Mouse (Mus musculus) thymus, adult 2 months (tissue): ENCODE measurements around the gene Brca2. TPM values are rescaled to one million over a fixed set of nuclear protein-coding genes. Genes with fewer than 3 reads are reported as not detected.

Experiments
- DNase-seq: peaks from one replicate; pipeline ENCODE4 v3.0.0; 2021
- H3K27ac ChIP-seq: fragments of 200-500 bp; 2 replicates; pipeline ENCODE4 v1.5.1; 2012; ENCODE audit warnings: low read length, control low read depth; ENCODE audit not compliant: control insufficient read depth, insufficient read depth
- H3K27me3 ChIP-seq: fragments of 200-500 bp; 2 replicates; pipeline ENCODE4 v1.6.1; 2012; ENCODE audit warnings: mild to moderate bottlenecking, low read length, moderate library complexity, mixed read lengths; ENCODE audit not compliant: control insufficient read depth, insufficient read depth
- H3K36me3 ChIP-seq: fragments of 200-500 bp; 2 replicates; pipeline ENCODE4 v1.6.1; 2012; ENCODE audit warnings: mild to moderate bottlenecking, low read length, moderate library complexity; ENCODE audit not compliant: control insufficient read depth, insufficient read depth
- H3K4me1 ChIP-seq: fragments of 200-500 bp; replicated peaks from 2 replicates; pipeline ENCODE4 v1.6.1; 2012; ENCODE audit warnings: low read length; ENCODE audit not compliant: control insufficient read depth, insufficient read depth
- H3K4me3 ChIP-seq: fragments of 200-500 bp; 2 replicates; pipeline ENCODE4 v1.5.1; 2012; ENCODE audit warnings: mild to moderate bottlenecking, low read length, control low read depth, moderate library complexity; ENCODE audit not compliant: control insufficient read depth, insufficient read depth
- CTCF ChIP-seq: fragments of 200-500 bp; IDR thresholded peaks from 2 replicates; pipeline ENCODE4 v1.5.1; 2012; ENCODE audit warnings: mild to moderate bottlenecking, control low read depth, low read length, moderate library complexity, borderline replicate concordance; ENCODE audit not compliant: control insufficient read depth, poor library complexity, insufficient read depth; ENCODE audit errors: extremely low read depth
- POLR2A ChIP-seq: fragments of 200-500 bp; IDR thresholded peaks from 2 replicates; pipeline ENCODE4 v1.6.1; 2012; ENCODE audit warnings: mild to moderate bottlenecking, low read length, control low read depth, moderate library complexity; ENCODE audit not compliant: control insufficient read depth, poor library complexity, insufficient read depth; ENCODE audit errors: extremely low read depth
- WGBS: fragments of 180-500 bp; shearing (Covaris S2); methylation state at CpG from one replicate; pipeline ENCODE4 v1.1.7; 2018; 5-methylcytosine and 5-hydroxymethylcytosine counted together
- polyA plus RNA-seq: library from polyadenylated mRNA; depleted of rRNA; stranded (reverse); fragments of >200 nt; gene quantifications from 2 replicates; pipeline ENCODE4 v1.2.3, GENCODE M21; 2012

The Brca2 gene
- polyA plus RNA-seq, 1 experiment, result 7.6 TPM

DNA sequence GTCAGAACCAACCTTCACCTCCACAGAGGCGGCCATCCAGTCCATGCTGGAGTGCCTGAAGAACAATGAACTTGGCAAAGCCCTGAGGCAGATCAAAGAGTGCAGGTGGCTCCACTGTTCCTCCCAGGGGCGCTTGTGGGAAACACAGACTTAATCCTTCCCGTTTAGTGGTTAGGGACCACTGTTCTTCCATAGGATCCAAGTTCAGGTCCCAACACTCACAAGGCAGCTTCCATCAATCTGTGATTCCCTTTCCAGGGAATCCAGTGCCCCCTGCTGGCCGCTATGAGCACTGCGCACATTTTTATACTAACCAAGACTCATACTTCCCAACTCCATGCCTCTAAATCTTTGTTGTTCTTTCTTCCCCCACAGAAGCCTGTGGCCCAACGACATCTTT lies 26.6 kb upstream of the Brca2 start:
- peak; percentile 43 for DNase-seq
- 77% methylated on average over 6 of the region's 6 CpGs for WGBS

DNA sequence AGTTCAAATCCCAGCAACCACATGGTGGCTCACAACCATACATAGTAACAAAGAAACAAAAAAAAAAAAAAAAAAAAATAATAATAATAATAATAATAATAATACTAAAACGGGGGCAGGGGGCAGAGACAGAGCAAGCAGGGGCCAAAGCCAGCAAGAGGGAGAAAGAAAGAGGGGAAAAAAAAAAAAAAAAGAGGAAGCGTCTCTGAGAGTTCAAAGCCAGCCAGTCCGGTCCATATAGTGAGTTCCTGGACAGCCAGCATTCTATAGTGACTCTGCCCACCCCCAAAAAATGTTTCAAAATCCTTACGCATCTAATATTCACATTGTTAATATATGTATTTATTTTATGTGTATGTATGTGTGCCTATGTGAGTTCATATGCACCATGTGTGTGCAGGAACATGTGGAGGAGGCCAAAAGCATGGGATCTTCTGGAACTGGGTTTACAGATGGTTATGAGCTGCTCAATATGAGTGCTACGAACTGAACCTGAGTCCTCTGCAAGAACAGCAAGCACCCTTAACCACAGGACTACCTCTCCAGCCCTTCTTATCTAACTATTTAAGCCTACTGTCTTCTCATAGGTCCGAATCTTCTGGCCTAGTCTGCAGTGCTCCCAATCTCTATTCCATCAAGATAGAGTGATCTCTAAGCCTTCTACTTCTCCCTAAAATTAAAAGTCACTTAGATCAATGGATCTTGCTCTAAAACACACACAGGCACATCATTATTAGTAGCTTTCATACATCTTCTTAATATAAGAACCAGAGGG lies 11.8 kb upstream of the Brca2 start:
- Histone ChIP-seq H3K36me3 (no peaks in the 10 kb centered on the region), H3K4me3 (no peak overlapping the region), H3K27ac (no peak overlapping the region), H3K27me3 (no peaks in the 10 kb centered on the region), H3K4me1 (no peaks in the 10 kb centered on the region)
- DNase-seq, result no peak
- WGBS, result 76% methylated on average over 6 of the region's 6 CpGs
- no peak for TF ChIP-seq POLR2A

More for the DNA sequence above, 26.6 kb upstream of the Brca2 start:
- Histone ChIP-seq H3K36me3 (no peaks in the 10 kb centered on the region), H3K4me1 (no peaks in the 10 kb centered on the region), H3K4me3 (no peak overlapping the region), H3K27me3 (no peaks in the 10 kb centered on the region), H3K27ac (no peak overlapping the region)
- TF ChIP-seq CTCF, result peak; percentile 50; the same call in 1 of the 2 replicates
- TF ChIP-seq POLR2A, result no peak

GRCm38 (mm10) chr5:150513264-150513663 lies 9.2 kb upstream of the Brca2 start:
- 94% methylated on average over 4 of the region's 4 CpGs for WGBS
- H3K4me3 ChIP-seq, result no peak overlapping the region
- DNase-seq, result no peak
- no peaks in the 10 kb centered on the region for H3K4me1 ChIP-seq
- TF ChIP-seq POLR2A (no peak), CTCF (no peak)
- no peaks in the 10 kb centered on the region for H3K36me3 ChIP-seq
- no peak overlapping the region for H3K27ac ChIP-seq
- H3K27me3 ChIP-seq, result no peaks in the 10 kb centered on the region

DNA sequence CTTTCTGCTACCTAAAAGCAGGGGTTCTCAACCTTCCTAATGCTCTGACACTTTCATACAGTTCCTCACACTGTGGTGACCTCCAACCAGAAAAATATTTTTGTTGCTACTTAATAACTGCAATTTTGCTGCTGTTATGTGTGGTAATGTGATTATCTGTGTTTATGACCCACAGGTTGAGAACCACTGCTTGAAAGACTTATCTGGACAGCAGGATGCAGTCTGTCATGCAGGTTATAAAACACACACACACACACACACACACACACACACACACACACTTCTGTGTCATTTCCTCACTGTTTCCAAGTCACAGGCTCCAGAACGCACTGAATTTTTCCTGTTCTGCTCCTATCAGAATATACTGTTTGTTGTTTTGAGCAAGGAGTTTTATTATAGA lies 8.4 kb upstream of the Brca2 start:
- H3K27ac ChIP-seq, result no peak overlapping the region
- 94% methylated on average over 1 of the region's 1 CpGs for WGBS
- no peak for DNase-seq
- TF ChIP-seq CTCF (no peak), POLR2A (no peak)
- H3K4me3 ChIP-seq, result no peak overlapping the region
- no peaks in the 10 kb centered on the region for H3K4me1 ChIP-seq
- H3K36me3 ChIP-seq, result no peaks in the 10 kb centered on the region
- H3K27me3 ChIP-seq, result no peaks in the 10 kb centered on the region

GRCm38 (mm10) chr5:150518064-150518463 lies 4.4 kb upstream of the Brca2 start, which contains the start of gene Zar1l:
TSS of gene Zar1l (minus strand) at chr5:150518164.
- TF ChIP-seq POLR2A (no peak), CTCF (no peak)
- WGBS, result 61% methylated on average over 4 of the region's 4 CpGs
- no peaks in the 10 kb centered on the region for H3K36me3 ChIP-seq
- no peaks in the 10 kb centered on the region for H3K27me3 ChIP-seq
- H3K27ac ChIP-seq, result no peak within 1 kb of the TSS
- H3K4me1 ChIP-seq, result no peaks in the 10 kb centered on the region
- DNase-seq, result no peak
- H3K4me3 ChIP-seq, result no peak within 1 kb of the TSS

DNA sequence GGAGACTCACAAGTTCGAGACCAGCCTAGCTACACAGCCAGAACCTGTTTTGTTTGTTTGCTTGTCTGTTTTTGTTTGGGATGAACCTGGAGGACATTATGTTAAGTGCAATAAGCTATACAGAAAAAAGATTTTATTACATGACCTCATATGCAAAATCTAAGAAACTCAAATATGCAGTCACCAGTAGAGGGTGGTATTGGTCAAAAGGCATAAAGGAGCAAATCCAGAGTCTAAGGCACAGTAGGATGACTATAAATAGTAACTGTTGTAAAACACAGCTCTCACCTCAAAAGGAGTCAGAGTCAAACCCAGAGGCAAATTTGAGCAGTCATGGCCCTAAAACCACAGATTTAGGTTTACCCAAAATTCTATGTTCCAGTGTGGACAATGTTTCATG lies 2.9 kb upstream of the Brca2 start:
- Histone ChIP-seq H3K4me1 (no peaks in the 10 kb centered on the region), H3K36me3 (no peaks in the 10 kb centered on the region), H3K27ac (no peak overlapping the region), H3K27me3 (no peaks in the 10 kb centered on the region), H3K4me3 (no peak overlapping the region)
- TF ChIP-seq POLR2A, result no peak
- TF ChIP-seq CTCF, result no peak
- 94% methylated on average over 1 of the region's 1 CpGs for WGBS
- DNase-seq, result peak; percentile 3

GRCm38 (mm10) chr5:150522867-150523234 lies 421 bp downstream of the Brca2 start:
- TF ChIP-seq CTCF (no peak), POLR2A (no peak)
- no peak for DNase-seq
- no peak overlapping the region for H3K27ac ChIP-seq
- no peaks in the 10 kb centered on the region for H3K4me1 ChIP-seq
- no peaks in the 10 kb centered on the region for H3K36me3 ChIP-seq
- WGBS, result 2% methylated on average over 11 of the region's 11 CpGs
- no peaks in the 10 kb centered on the region for H3K27me3 ChIP-seq
- H3K4me3 ChIP-seq, result peak overlapping the region; percentile 87
